Mouse (Mus musculus) megakaryocyte, embryonic 14.5 days (primary cell): ENCODE data around the gene Sept9.

Experiments used
- FLI1 ChIP-seq: IDR thresholded peaks from 2 replicates; pipeline ENCODE4 v1.6.1; 2012; ENCODE audit warnings: low read length, inconsistent platforms, mixed read lengths
- GATA1 ChIP-seq: IDR thresholded peaks from 3 replicates; pipeline ENCODE4 v1.6.1; 2012; ENCODE audit warnings: mixed read lengths, low read length, inconsistent platforms, borderline replicate concordance

GRCm38 (mm10) chr11:117360561-117360960 is 161.1 kb downstream of the Sept9 start:
- TF ChIP-seq GATA1, result no peak
- no peak for TF ChIP-seq FLI1
